Mouse (Mus musculus): ENCODE measurements around the gene Il17rd. TPM values are rescaled to one million over a fixed set of nuclear protein-coding genes. Genes with fewer than 3 reads are reported as not detected.

The Il17rd gene
- polyA plus RNA-seq (2011; ENCODE audit: insufficient read depth, insufficient read length, low replicate concordance, missing spikeins) = 0.16 and 1.4 TPM in 2 replicates

DNA sequence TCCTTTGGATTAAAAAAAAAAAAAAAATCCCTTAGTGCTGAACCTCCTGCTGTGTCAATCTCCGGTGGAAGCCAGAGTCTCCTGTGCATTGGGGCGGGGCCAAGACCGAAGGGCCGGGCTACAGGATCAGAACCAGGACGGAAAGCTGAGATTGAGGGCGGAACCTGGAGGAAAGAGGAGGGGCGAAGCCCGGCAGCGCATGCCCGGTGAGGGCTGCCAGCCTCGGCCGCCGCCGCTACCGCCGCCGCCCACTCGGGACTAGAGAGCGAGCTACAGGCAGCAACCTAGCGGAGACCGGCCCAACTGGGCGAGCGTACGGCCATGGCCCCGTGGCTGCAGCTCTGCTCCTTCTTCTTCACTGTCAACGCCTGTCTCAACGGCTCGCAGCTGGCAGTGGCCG lies at the start of gene Il17rd:
TSS of gene Il17rd (plus strand) at position 159 of the 400 bp plus-strand sequence.
- H3K4me1 ChIP-seq (ENCODE audit: control insufficient read depth, insufficient read depth, low read length) = peaks cover 1% of the 10 kb centered on the region; the same call in 1 of the 2 replicates
- no peak within 1 kb of the TSS; the same call in 1 of the 2 replicates for H3K27ac ChIP-seq (ENCODE audit: control insufficient read depth, insufficient read depth, low read depth, low read length, poor library complexity)
- TF ChIP-seq POLR2A (IDR thresholded peaks at IDR 0.05; ENCODE audit: borderline replicate concordance, control insufficient read depth, low read depth, low read length) = peak; percentile 5; the same call in 1 of the 2 replicates
- TF ChIP-seq CTCF (IDR thresholded peaks at IDR 0.05; ENCODE audit: control insufficient read depth, insufficient read depth, low read length) = no peak
- H3K4me3 ChIP-seq (replicated peaks; ENCODE audit: control insufficient read depth, low read depth, low read length) = peak within 1 kb of the TSS; percentile 59
- under 1% methylated on average over 29 of the region's 29 CpGs for WGBS

DNA sequence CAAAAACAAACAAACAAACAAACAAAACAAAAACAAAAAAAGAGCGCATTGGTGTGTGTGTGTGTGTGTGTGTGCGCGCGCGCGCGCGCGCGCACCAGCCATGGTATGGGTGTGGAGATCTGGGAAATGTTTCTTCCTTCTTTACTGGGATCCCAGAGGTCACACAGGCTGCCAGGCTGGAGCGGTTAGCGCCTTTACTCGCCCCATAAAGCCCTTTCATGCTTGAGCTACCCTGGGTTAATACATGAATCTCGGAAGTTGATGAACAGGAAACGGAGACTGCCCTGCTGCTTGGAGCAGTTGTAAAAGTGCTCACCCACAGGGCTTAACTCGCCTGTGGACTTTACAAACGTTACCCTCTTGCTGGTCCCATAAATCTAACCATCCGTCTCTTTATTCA lies 47.1 kb upstream of the Il17rd start:
- Histone ChIP-seq H3K4me1 (ENCODE audit: control insufficient read depth, insufficient read depth, low read length) (no peaks in the 10 kb centered on the region), H3K4me3 (replicated peaks; ENCODE audit: control insufficient read depth, low read depth, low read length) (no peak overlapping the region), H3K27ac (ENCODE audit: control insufficient read depth, insufficient read depth, low read depth, low read length, poor library complexity) (no peak overlapping the region)
- TF ChIP-seq POLR2A (IDR thresholded peaks at IDR 0.05; ENCODE audit: borderline replicate concordance, control insufficient read depth, low read depth, low read length) (no peak), CTCF (IDR thresholded peaks at IDR 0.05; ENCODE audit: control insufficient read depth, insufficient read depth, low read length) (no peak)
- WGBS = 88% methylated on average over 18 of the region's 18 CpGs

- WGBS = 39% methylated on average over 3 of the region's 3 CpGs
- no peak overlapping the region for H3K27ac ChIP-seq (ENCODE audit: control insufficient read depth, insufficient read depth, low read depth, low read length, poor library complexity)
- TF ChIP-seq POLR2A (IDR thresholded peaks at IDR 0.05; ENCODE audit: borderline replicate concordance, control insufficient read depth, low read depth, low read length) (no peak), CTCF (IDR thresholded peaks at IDR 0.05; ENCODE audit: control insufficient read depth, insufficient read depth, low read length) (no peak)
- H3K4me3 ChIP-seq (replicated peaks; ENCODE audit: control insufficient read depth, low read depth, low read length) = no peak overlapping the region
- H3K4me1 ChIP-seq (ENCODE audit: control insufficient read depth, insufficient read depth, low read length) = no peaks in the 10 kb centered on the region
Measured at GRCm38 (mm10) chr14:26993427-26993826, 45.3 kb upstream of the Il17rd start.

GRCm38 (mm10) chr14:26994211-26994741 lies 44.5 kb upstream of the Il17rd start, which contains the start of gene Hesx1:
Gene Hesx1 (plus strand): TSS chr14:26994416.
- no peak within 1 kb of the TSS for H3K27ac ChIP-seq (ENCODE audit: control insufficient read depth, insufficient read depth, low read depth, low read length, poor library complexity)
- no peaks in the 10 kb centered on the region; the same call in 1 of the 2 replicates for H3K4me1 ChIP-seq (ENCODE audit: control insufficient read depth, insufficient read depth, low read length)
- under 1% methylated on average over 16 of the region's 16 CpGs for WGBS
- H3K4me3 ChIP-seq (replicated peaks; ENCODE audit: control insufficient read depth, low read depth, low read length) = peak within 1 kb of the TSS; percentile 35
- TF ChIP-seq POLR2A (IDR thresholded peaks at IDR 0.05; ENCODE audit: borderline replicate concordance, control insufficient read depth, low read depth, low read length) = no peak
- TF ChIP-seq CTCF (IDR thresholded peaks at IDR 0.05; ENCODE audit: control insufficient read depth, insufficient read depth, low read length) = peak; percentile 14; the same call in 1 of the 2 replicates

GRCm38 (mm10) chr14:26996257-26996656 lies 42.5 kb upstream of the Il17rd start:
- TF ChIP-seq CTCF (IDR thresholded peaks at IDR 0.05; ENCODE audit: control insufficient read depth, insufficient read depth, low read length) = no peak
- TF ChIP-seq POLR2A (IDR thresholded peaks at IDR 0.05; ENCODE audit: borderline replicate concordance, control insufficient read depth, low read depth, low read length) = no peak
- Histone ChIP-seq H3K4me3 (replicated peaks; ENCODE audit: control insufficient read depth, low read depth, low read length) (no peak overlapping the region), H3K4me1 (ENCODE audit: control insufficient read depth, insufficient read depth, low read length) (no peaks in the 10 kb centered on the region; the same call in 1 of the 2 replicates), H3K27ac (ENCODE audit: control insufficient read depth, insufficient read depth, low read depth, low read length, poor library complexity) (no peak overlapping the region)

- TF ChIP-seq CTCF (IDR thresholded peaks at IDR 0.05; ENCODE audit: control insufficient read depth, insufficient read depth, low read length) (no peak), POLR2A (IDR thresholded peaks at IDR 0.05; ENCODE audit: borderline replicate concordance, control insufficient read depth, low read depth, low read length) (no peak)
- Histone ChIP-seq H3K27ac (ENCODE audit: control insufficient read depth, insufficient read depth, low read depth, low read length, poor library complexity) (no peak overlapping the region), H3K4me1 (ENCODE audit: control insufficient read depth, insufficient read depth, low read length) (no peaks in the 10 kb centered on the region; the same call in 1 of the 2 replicates), H3K4me3 (replicated peaks; ENCODE audit: control insufficient read depth, low read depth, low read length) (no peak overlapping the region)
- WGBS = 40% methylated on average over 11 of the region's 11 CpGs
Measured at GRCm38 (mm10) chr14:27000386-27000785, 38.4 kb upstream of the Il17rd start.

- H3K4me3 ChIP-seq (replicated peaks; ENCODE audit: control insufficient read depth, low read depth, low read length) = no peak overlapping the region
- 71% methylated on average over 7 of the region's 7 CpGs for WGBS
- TF ChIP-seq POLR2A (IDR thresholded peaks at IDR 0.05; ENCODE audit: borderline replicate concordance, control insufficient read depth, low read depth, low read length) = no peak
- TF ChIP-seq CTCF (IDR thresholded peaks at IDR 0.05; ENCODE audit: control insufficient read depth, insufficient read depth, low read length) = no peak
- H3K27ac ChIP-seq (ENCODE audit: control insufficient read depth, insufficient read depth, low read depth, low read length, poor library complexity) = no peak overlapping the region
- H3K4me1 ChIP-seq (ENCODE audit: control insufficient read depth, insufficient read depth, low read length) = no peaks in the 10 kb centered on the region
Measured at GRCm38 (mm10) chr14:27004906-27005305, 33.8 kb upstream of the Il17rd start.

DNA sequence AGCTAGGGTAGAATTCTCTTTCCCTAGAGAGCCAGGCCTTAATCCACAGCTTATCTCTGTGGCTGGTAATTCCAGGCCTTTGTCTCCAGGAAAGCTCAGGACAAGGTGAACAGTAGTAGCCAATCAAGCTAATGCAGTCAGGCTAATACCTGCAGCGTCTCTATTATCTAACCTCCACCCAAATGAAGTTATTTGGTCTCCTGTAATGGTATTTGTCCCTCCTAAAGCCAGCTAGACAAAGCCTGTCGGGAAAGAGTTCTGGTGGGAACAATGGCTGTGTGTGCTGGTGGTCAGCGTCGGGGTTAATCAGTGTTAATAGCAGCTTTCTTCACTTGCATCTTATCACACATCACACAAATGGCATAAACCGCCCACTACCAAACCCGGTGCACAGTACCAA lies 32.8 kb upstream of the Il17rd start:
- 66% methylated on average over 6 of the region's 6 CpGs for WGBS
- no peak overlapping the region for H3K27ac ChIP-seq (ENCODE audit: control insufficient read depth, insufficient read depth, low read depth, low read length, poor library complexity)
- TF ChIP-seq CTCF (IDR thresholded peaks at IDR 0.05; ENCODE audit: control insufficient read depth, insufficient read depth, low read length) = no peak
- no peak for TF ChIP-seq POLR2A (IDR thresholded peaks at IDR 0.05; ENCODE audit: borderline replicate concordance, control insufficient read depth, low read depth, low read length)
- no peak overlapping the region for H3K4me3 ChIP-seq (replicated peaks; ENCODE audit: control insufficient read depth, low read depth, low read length)
- H3K4me1 ChIP-seq (ENCODE audit: control insufficient read depth, insufficient read depth, low read length) = no peaks in the 10 kb centered on the region

Measured in bone marrow, adult 2 months (tissue).